Mouse (Mus musculus): ENCODE measurements around the gene Exoc2. TPM values are rescaled to one million over a fixed set of nuclear protein-coding genes. Genes with fewer than 3 reads are reported as not detected.

The Exoc2 gene
- 28.5 and 40.3 TPM in 2 replicates for total RNA-seq (2021)
- long read RNA-seq, full-length matches to known transcripts: 10 of 16 reads
- long read RNA-seq, partial matches to known transcripts: 4 of 16 reads
- long read RNA-seq, other reads (novel, unspliced or antisense): 2 of 16 reads

- DNase-seq: peak; percentile 83
Measured at GRCm38 (mm10) chr13:30973501-30974246, at the start of gene Exoc2, which contains the start of gene Gm5447. Gene Exoc2, minus strand, starts transcription at chr13:30974093. Gene Gm5447, plus strand, starts transcription at chr13:30974204.

- DNase-seq: no peak
Measured at GRCm38 (mm10) chr13:31023664-31024063, 49.8 kb upstream of the Exoc2 start.

GRCm38 (mm10) chr13:31021927-31022326, 48.0 kb upstream of the Exoc2 start:
- no peak for DNase-seq

GRCm38 (mm10) chr13:31021514-31021913, 47.6 kb upstream of the Exoc2 start:
- no peak for DNase-seq

GRCm38 (mm10) chr13:31017545-31017944, 43.7 kb upstream of the Exoc2 start:
- no peak for DNase-seq

GRCm38 (mm10) chr13:31004995-31005394, 31.1 kb upstream of the Exoc2 start:
- no peak for DNase-seq

- DNase-seq: no peak
Measured at GRCm38 (mm10) chr13:31004458-31004857, 30.6 kb upstream of the Exoc2 start.

- DNase-seq: no peak
Measured at GRCm38 (mm10) chr13:30999799-31000198, 25.9 kb upstream of the Exoc2 start.

- no peak for DNase-seq
Measured at GRCm38 (mm10) chr13:30997526-30998253, 23.8 kb upstream of the Exoc2 start.

- DNase-seq: no peak
Measured at GRCm38 (mm10) chr13:30994249-30994858, 20.5 kb upstream of the Exoc2 start.

GRCm38 (mm10) chr13:30993819-30994218, 19.9 kb upstream of the Exoc2 start:
- peak; percentile 5 for DNase-seq

GRCm38 (mm10) chr13:30990233-30990632, 16.3 kb upstream of the Exoc2 start:
- no peak for DNase-seq

GRCm38 (mm10) chr13:30989710-30990109, 15.8 kb upstream of the Exoc2 start:
- DNase-seq: no peak

- DNase-seq: no peak
Measured at GRCm38 (mm10) chr13:30987686-30988085, 13.8 kb upstream of the Exoc2 start.

- no peak for DNase-seq
Measured at GRCm38 (mm10) chr13:30986934-30987455, 13.1 kb upstream of the Exoc2 start.

GRCm38 (mm10) chr13:30985598-30986466, 11.9 kb upstream of the Exoc2 start:
- DNase-seq: peak; percentile 50

- DNase-seq: no peak
Measured at GRCm38 (mm10) chr13:30985275-30985597, 11.3 kb upstream of the Exoc2 start.

- DNase-seq: peak; percentile 51
Measured at GRCm38 (mm10) chr13:30981666-30982065, 7.8 kb upstream of the Exoc2 start.

- no peak for DNase-seq
Measured at GRCm38 (mm10) chr13:30978224-30978623, 4.3 kb upstream of the Exoc2 start.

- no peak for DNase-seq
Measured at GRCm38 (mm10) chr13:30976536-30977084, 2.7 kb upstream of the Exoc2 start.

- DNase-seq: no peak
Measured at GRCm38 (mm10) chr13:30974247-30974630, 346 bp upstream of the Exoc2 start.

Data from adrenal gland, postnatal 25 days (tissue).